ENCODE assay signal across 10 mouse cellular contexts in genomic region chr2:57408413-57408812, GRCm38 (mm10).
"Had no signal": no experiment of that assay in that cellular context is flagged by ENCODE, and none has a peak within 500 bp of the region (broad histone marks: within the 10 kb centered on the region; RNA-seq: fewer than 3 reads in every experiment).

No protein-coding gene starts in this region.

- H3K27me3 ChIP-seq: limb, embryonic 15.5 days; liver, embryonic 12.5 days; lung, embryonic 15.5 days; midbrain, embryonic 13.5 days; neural tube, embryonic 15.5 days had no signal

- H3K27ac ChIP-seq: limb, embryonic 15.5 days; liver, embryonic 12.5 days; lung, embryonic 15.5 days; midbrain, embryonic 13.5 days; neural tube, embryonic 15.5 days had no signal

- DNase-seq: kidney, postnatal 25 days; layer of hippocampus, postnatal 36 days; right cerebral cortex, postnatal 25 days; thymus, postnatal 4 days had no signal

- H3K4me1 ChIP-seq: limb, embryonic 15.5 days; liver, embryonic 12.5 days; lung, embryonic 15.5 days; midbrain, embryonic 13.5 days; neural tube, embryonic 15.5 days had no signal

- H3K4me3 ChIP-seq: limb, embryonic 15.5 days; liver, embryonic 12.5 days; lung, embryonic 15.5 days; midbrain, embryonic 13.5 days; myocyte; neural tube, embryonic 15.5 days had no signal

- ATAC-seq: liver, embryonic 12.5 days had no signal
